8 mouse cellular contexts compared by ENCODE assay signal in the genomic region with DNA sequence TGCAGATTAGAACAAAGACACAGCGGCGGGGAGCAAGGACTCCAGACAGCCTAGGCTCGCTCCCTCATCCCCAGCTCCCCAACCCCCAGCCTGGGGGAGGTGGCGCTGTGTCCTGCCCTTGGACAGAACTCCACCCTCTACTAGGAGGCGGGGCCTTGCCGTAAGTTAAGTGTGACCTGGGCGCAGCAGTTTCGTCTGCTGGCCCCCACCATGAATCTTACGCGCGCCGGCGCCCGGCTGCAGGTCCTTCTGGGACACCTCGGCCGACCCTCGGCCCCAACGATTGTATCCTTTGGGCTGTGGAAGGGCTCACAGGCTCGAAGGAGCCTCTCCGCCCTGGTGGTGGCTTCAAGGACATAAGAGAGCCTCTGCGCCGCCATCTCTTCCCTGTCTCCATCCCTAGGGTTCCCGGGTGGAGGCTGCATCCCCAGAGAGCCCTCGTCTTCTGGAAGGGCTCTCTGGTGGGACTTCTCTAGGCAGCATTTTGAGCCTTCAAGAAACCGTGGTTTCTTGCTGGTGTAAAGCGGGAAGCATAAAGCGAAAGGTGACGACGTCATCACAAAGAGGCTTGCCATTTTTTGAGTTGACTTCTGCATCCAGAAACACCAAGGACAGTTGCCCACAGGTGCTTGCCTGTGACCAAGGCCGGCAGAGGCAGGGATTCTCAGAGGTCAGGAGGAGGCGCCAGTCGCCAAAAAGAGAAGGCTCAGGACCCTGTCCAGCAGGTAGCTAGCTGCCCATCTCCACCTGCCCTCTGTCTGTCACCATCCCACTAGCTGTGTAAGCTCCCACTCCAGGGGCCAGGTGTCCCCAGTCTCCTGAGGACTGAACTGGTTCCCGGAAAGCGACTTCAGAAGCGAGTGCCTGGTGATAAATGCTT. TPM values are rescaled to one million over a fixed set of nuclear protein-coding genes. Genes with fewer than 3 reads are reported as not detected.
DNase-seq lines count a peak whose midpoint lies in the region; ATAC-seq lines count a peak whose summit lies in the region.

A gene (plus strand): TSS at position 160 of the 880 bp plus-strand sequence.

- no peaks in the 10 kb centered on the region for H3K27me3 ChIP-seq in forebrain, embryonic 12.5 days
- H3K27me3 ChIP-seq in heart, embryonic 16.5 days (ENCODE audit: control insufficient read depth, insufficient read depth, low read length) = no peaks in the 10 kb centered on the region
- no peaks in the 10 kb centered on the region for H3K27me3 ChIP-seq in liver, embryonic 13.5 days
- H3K27me3 ChIP-seq in stomach, embryonic 14.5 days (ENCODE audit: control insufficient read depth, insufficient read depth, low read length) = no peaks in the 10 kb centered on the region

- ATAC-seq in forebrain, embryonic 12.5 days (ENCODE audit: low FRiP score) = peak; percentile 95
- ATAC-seq in heart, embryonic 16.5 days (replicated peaks; ENCODE audit: extremely low read depth, insufficient read depth, low FRiP score) = peak; percentile 97
- ATAC-seq in liver, embryonic 13.5 days (ENCODE audit: low read depth) = peak; percentile 92
- ATAC-seq in stomach, embryonic 14.5 days (ENCODE audit: insufficient number of reproducible peaks, insufficient read depth, low FRiP score, low read depth) = peak; percentile 92

- H3K4me1 ChIP-seq in forebrain, embryonic 12.5 days = peaks cover 9% of the 10 kb centered on the region; the same call in 1 of the 2 replicates
- peaks cover 9% of the 10 kb centered on the region for H3K4me1 ChIP-seq in heart, embryonic 16.5 days (ENCODE audit: control insufficient read depth, insufficient read depth, low read length)
- H3K4me1 ChIP-seq in liver, embryonic 13.5 days (replicated peaks) = peaks cover 33% of the 10 kb centered on the region
- H3K4me1 ChIP-seq in stomach, embryonic 14.5 days (ENCODE audit: control insufficient read depth, insufficient read depth, low read length) = 0 out of 2 replicates have a peak, but pooled peaks cover 3% of the 10 kb centered on the region

- peak within 1 kb of the TSS; percentile 53 for H3K4me3 ChIP-seq in forebrain, embryonic 12.5 days (replicated peaks)
- peak within 1 kb of the TSS; percentile 80 for H3K4me3 ChIP-seq in heart, embryonic 16.5 days (ENCODE audit: low read length)
- H3K4me3 ChIP-seq in liver, embryonic 13.5 days (replicated peaks) = peak within 1 kb of the TSS; percentile 71
- H3K4me3 ChIP-seq in stomach, embryonic 14.5 days (ENCODE audit: low read depth, low read length) = peak within 1 kb of the TSS; percentile 59

- no peaks in the 10 kb centered on the region for H3K9me3 ChIP-seq in forebrain, embryonic 12.5 days
- no peaks in the 10 kb centered on the region for H3K9me3 ChIP-seq in heart, embryonic 16.5 days (replicated peaks; ENCODE audit: control insufficient read depth, low read length)
- no peaks in the 10 kb centered on the region for H3K9me3 ChIP-seq in liver, embryonic 13.5 days (replicated peaks)
- no peaks in the 10 kb centered on the region for H3K9me3 ChIP-seq in stomach, embryonic 14.5 days (ENCODE audit: control insufficient read depth, low read depth, low read length)

- H3K9ac ChIP-seq in forebrain, embryonic 12.5 days = peak within 1 kb of the TSS; percentile 69
- H3K9ac ChIP-seq in heart, embryonic 16.5 days (ENCODE audit: low read length) = peak within 1 kb of the TSS; percentile 92
- peak within 1 kb of the TSS; percentile 76 for H3K9ac ChIP-seq in liver, embryonic 13.5 days
- peak within 1 kb of the TSS; percentile 72 for H3K9ac ChIP-seq in stomach, embryonic 14.5 days (replicated peaks; ENCODE audit: low read depth, low read length)

- H3K36me3 ChIP-seq in forebrain, embryonic 12.5 days (replicated peaks) = no peaks in the 10 kb centered on the region
- H3K36me3 ChIP-seq in heart, embryonic 16.5 days (ENCODE audit: control insufficient read depth, insufficient read depth) = peaks cover 1% of the 10 kb centered on the region; the same call in 1 of the 2 replicates
- no peaks in the 10 kb centered on the region for H3K36me3 ChIP-seq in liver, embryonic 13.5 days
- no peaks in the 10 kb centered on the region for H3K36me3 ChIP-seq in stomach, embryonic 14.5 days (ENCODE audit: control insufficient read depth, insufficient read depth, low read length)

- peak within 1 kb of the TSS; percentile 50; the same call in 1 of the 2 replicates for H3K27ac ChIP-seq in forebrain, embryonic 12.5 days
- H3K27ac ChIP-seq in heart, embryonic 16.5 days (ENCODE audit: low read length) = peak within 1 kb of the TSS; percentile 88
- H3K27ac ChIP-seq in liver, embryonic 13.5 days = peak within 1 kb of the TSS; percentile 71
- peak within 1 kb of the TSS; percentile 74 for H3K27ac ChIP-seq in stomach, embryonic 14.5 days (ENCODE audit: low read length)

- peak; percentile 61 to 70 for DNase-seq in CD8-positive naive resting alpha-beta T cell, adult 2 months (ENCODE audit: low read depth in 2 of 2, low spot score in 2 of 2)
- peak; percentile 71 for DNase-seq in c-Kit-positive CD71-positive TER-119-positive erythroid progenitor cells, embryonic 14.5 days (ENCODE audit: low spot score)
- DNase-seq in kidney, postnatal 25 days = peak; percentile 93 to 97
- DNase-seq in liver, embryonic 13.5 days = peak; percentile 80
- DNase-seq in natural killer cell, adult 2 months (ENCODE audit: low spot score in 2 of 2) = peak; percentile 65 to 70

- 7% methylated on average over 35 of the region's 35 CpGs for WGBS in forebrain, embryonic 12.5 days
- 7% methylated on average over 35 of the region's 35 CpGs for WGBS in heart, embryonic 16.5 days
- WGBS in liver, embryonic 13.5 days (ENCODE audit: insufficient replicate concordance) = 5% methylated on average over 35 of the region's 35 CpGs
- 8% methylated on average over 35 of the region's 35 CpGs for WGBS in stomach, embryonic 14.5 days

- peak within 1 kb of the TSS; percentile 70 for H3K4me2 ChIP-seq in forebrain, embryonic 12.5 days
- H3K4me2 ChIP-seq in heart, embryonic 16.5 days (ENCODE audit: low read depth, low read length) = peak within 1 kb of the TSS; percentile 90
- peak within 1 kb of the TSS; percentile 93 for H3K4me2 ChIP-seq in liver, embryonic 13.5 days
- H3K4me2 ChIP-seq in stomach, embryonic 14.5 days (replicated peaks; ENCODE audit: low read depth, low read length) = peak within 1 kb of the TSS; percentile 86

RNA-seq across cellular contexts. Expression of the gene that starts here (rescaled TPM):
- polyA plus RNA-seq in forebrain, embryonic 12.5 days (2016; fragmentation: Nextera tagmentation; extraction: Ambion mirVana) = 43.4 and 44.0 TPM in 2 replicates
- 227 and 242 TPM in 2 replicates for polyA plus RNA-seq in heart, embryonic 16.5 days (2015; fragmentation: Nextera tagmentation; extraction: Ambion mirVana)
- polyA plus RNA-seq in liver, embryonic 13.5 days (2015; fragmentation: Nextera tagmentation; extraction: Ambion mirVana) = 47.6 and 61.5 TPM in 2 replicates
- polyA plus RNA-seq in stomach, embryonic 14.5 days (2014; fragmentation: Nextera tagmentation; extraction: Ambion mirVana) = 59.0 and 64.2 TPM in 2 replicates

Comparison
In these comparisons a context has a peak if more than half of its experiments do, and no peak if none do; other contexts are left out.
1. Peak in every context shown above with its lines: DNase-seq, ATAC-seq, H3K4me3 ChIP-seq and H3K27ac ChIP-seq.